Mouse (Mus musculus): ENCODE data around the gene Kcns1.

The Kcns1 gene

GRCm38 (mm10) chr2:164126533-164126955 lies 44.4 kb downstream of the Kcns1 start:
- DNase-seq (ENCODE audit: low spot score): peak; percentile 60

GRCm38 (mm10) chr2:164123169-164123766 lies 47.6 kb downstream of the Kcns1 start:
- DNase-seq (ENCODE audit: low spot score): no peak

- no peak for DNase-seq (ENCODE audit: low spot score)
These were observed 51.4 kb downstream of the Kcns1 start for GRCm38 (mm10) chr2:164119503-164119902.

GRCm38 (mm10) chr2:164115531-164115930 lies 55.4 kb downstream of the Kcns1 start:
- DNase-seq (ENCODE audit: low spot score): no peak

GRCm38 (mm10) chr2:164114051-164114450 lies 56.9 kb downstream of the Kcns1 start:
- DNase-seq (ENCODE audit: low spot score): no peak
